Mouse (Mus musculus): ENCODE data around the gene Cfap58. TPM values are rescaled to one million over a fixed set of nuclear protein-coding genes. Genes with fewer than 3 reads are reported as not detected.

The Cfap58 gene
- polyA plus RNA-seq, 1 experiment, result 0.05 TPM

GRCm38 (mm10) chr19:48022763-48023162, 85.3 kb downstream of the Cfap58 start:
- DNase-seq, result no peak
- Histone ChIP-seq H3K4me3 (ENCODE audit: insufficient read depth, low read depth, low read length) (no peak overlapping the region), H3K27me3 (replicated peaks; ENCODE audit: control insufficient read depth, insufficient read depth, low read length) (no peaks in the 10 kb centered on the region), H3K27ac (ENCODE audit: insufficient read depth, low read depth, low read length) (no peak overlapping the region), H3K36me3 (ENCODE audit: control insufficient read depth, insufficient read depth, low read length) (no peaks in the 10 kb centered on the region), H3K4me1 (ENCODE audit: control insufficient read depth, insufficient read depth, low read length) (no peaks in the 10 kb centered on the region)
- 93% methylated on average over 5 of the region's 5 CpGs for WGBS
- TF ChIP-seq POLR2A (IDR thresholded peaks at IDR 0.05; ENCODE audit: low read depth, low read length), result no peak
- no peak for TF ChIP-seq CTCF (conservative IDR thresholded peaks at IDR 0.05; ENCODE audit: insufficient read depth, insufficient read length, low read depth, low read length)

- TF ChIP-seq POLR2A (IDR thresholded peaks at IDR 0.05; ENCODE audit: low read depth, low read length), result no peak
- TF ChIP-seq CTCF (conservative IDR thresholded peaks at IDR 0.05; ENCODE audit: insufficient read depth, insufficient read length, low read depth, low read length), result no peak
- DNase-seq, result no peak
Observed at GRCm38 (mm10) chr19:48023726-48024125, 86.3 kb downstream of the Cfap58 start.

GRCm38 (mm10) chr19:48025366-48025765, 87.9 kb downstream of the Cfap58 start:
- H3K4me1 ChIP-seq (ENCODE audit: control insufficient read depth, insufficient read depth, low read length), result no peaks in the 10 kb centered on the region
- H3K27ac ChIP-seq (ENCODE audit: insufficient read depth, low read depth, low read length), result no peak overlapping the region
- no peaks in the 10 kb centered on the region for H3K36me3 ChIP-seq (ENCODE audit: control insufficient read depth, insufficient read depth, low read length)
- H3K27me3 ChIP-seq (replicated peaks; ENCODE audit: control insufficient read depth, insufficient read depth, low read length), result no peaks in the 10 kb centered on the region
- no peak overlapping the region for H3K4me3 ChIP-seq (ENCODE audit: insufficient read depth, low read depth, low read length)
- no peak for DNase-seq
- whole genome bisulfite sequencing, result 85% methylated on average over 8 of the region's 8 CpGs
- TF ChIP-seq POLR2A (IDR thresholded peaks at IDR 0.05; ENCODE audit: low read depth, low read length) (no peak), CTCF (conservative IDR thresholded peaks at IDR 0.05; ENCODE audit: insufficient read depth, insufficient read length, low read depth, low read length) (no peak)

More at GRCm38 (mm10) chr19:48023726-48024125, 86.3 kb downstream of the Cfap58 start:
- H3K4me1 ChIP-seq (ENCODE audit: control insufficient read depth, insufficient read depth, low read length), result no peaks in the 10 kb centered on the region
- no peak overlapping the region for H3K4me3 ChIP-seq (ENCODE audit: insufficient read depth, low read depth, low read length)
- 74% methylated on average over 10 of the region's 10 CpGs for WGBS
- H3K36me3 ChIP-seq (ENCODE audit: control insufficient read depth, insufficient read depth, low read length), result no peaks in the 10 kb centered on the region
- no peak overlapping the region for H3K27ac ChIP-seq (ENCODE audit: insufficient read depth, low read depth, low read length)
- no peaks in the 10 kb centered on the region for H3K27me3 ChIP-seq (replicated peaks; ENCODE audit: control insufficient read depth, insufficient read depth, low read length)

GRCm38 (mm10) chr19:48026882-48027281, 89.4 kb downstream of the Cfap58 start:
- no peak for TF ChIP-seq POLR2A (IDR thresholded peaks at IDR 0.05; ENCODE audit: low read depth, low read length)
- no peak for TF ChIP-seq CTCF (conservative IDR thresholded peaks at IDR 0.05; ENCODE audit: insufficient read depth, insufficient read length, low read depth, low read length)
- H3K27ac ChIP-seq (ENCODE audit: insufficient read depth, low read depth, low read length), result no peak overlapping the region
- H3K4me1 ChIP-seq (ENCODE audit: control insufficient read depth, insufficient read depth, low read length), result no peaks in the 10 kb centered on the region
- H3K4me3 ChIP-seq (ENCODE audit: insufficient read depth, low read depth, low read length), result no peak overlapping the region
- H3K27me3 ChIP-seq (replicated peaks; ENCODE audit: control insufficient read depth, insufficient read depth, low read length), result no peaks in the 10 kb centered on the region
- H3K36me3 ChIP-seq (ENCODE audit: control insufficient read depth, insufficient read depth, low read length), result no peaks in the 10 kb centered on the region
- 55% methylated on average over 2 of the region's 2 CpGs for WGBS
- no peak for DNase-seq

GRCm38 (mm10) chr19:48039554-48039953, 102.1 kb downstream of the Cfap58 start:
- Histone ChIP-seq H3K36me3 (ENCODE audit: control insufficient read depth, insufficient read depth, low read length) (no peaks in the 10 kb centered on the region), H3K4me1 (ENCODE audit: control insufficient read depth, insufficient read depth, low read length) (no peaks in the 10 kb centered on the region), H3K27ac (ENCODE audit: insufficient read depth, low read depth, low read length) (no peak overlapping the region), H3K27me3 (replicated peaks; ENCODE audit: control insufficient read depth, insufficient read depth, low read length) (no peaks in the 10 kb centered on the region), H3K4me3 (ENCODE audit: insufficient read depth, low read depth, low read length) (no peak overlapping the region)
- TF ChIP-seq POLR2A (IDR thresholded peaks at IDR 0.05; ENCODE audit: low read depth, low read length), result no peak
- TF ChIP-seq CTCF (conservative IDR thresholded peaks at IDR 0.05; ENCODE audit: insufficient read depth, insufficient read length, low read depth, low read length), result no peak
- 92% methylated on average over 8 of the region's 8 CpGs for WGBS
- DNase-seq, result no peak

- DNase-seq, result no peak
- 77% methylated on average over 7 of the region's 7 CpGs for WGBS
- no peaks in the 10 kb centered on the region for H3K36me3 ChIP-seq (ENCODE audit: control insufficient read depth, insufficient read depth, low read length)
- no peak overlapping the region for H3K27ac ChIP-seq (ENCODE audit: insufficient read depth, low read depth, low read length)
- no peaks in the 10 kb centered on the region for H3K4me1 ChIP-seq (ENCODE audit: control insufficient read depth, insufficient read depth, low read length)
- no peak for TF ChIP-seq CTCF (conservative IDR thresholded peaks at IDR 0.05; ENCODE audit: insufficient read depth, insufficient read length, low read depth, low read length)
- no peak for TF ChIP-seq POLR2A (IDR thresholded peaks at IDR 0.05; ENCODE audit: low read depth, low read length)
- no peak overlapping the region for H3K4me3 ChIP-seq (ENCODE audit: insufficient read depth, low read depth, low read length)
- no peaks in the 10 kb centered on the region for H3K27me3 ChIP-seq (replicated peaks; ENCODE audit: control insufficient read depth, insufficient read depth, low read length)
Observed at GRCm38 (mm10) chr19:48047315-48047714, 109.8 kb downstream of the Cfap58 start.

GRCm38 (mm10) chr19:48049361-48049760, 111.9 kb downstream of the Cfap58 start:
- Histone ChIP-seq H3K27me3 (replicated peaks; ENCODE audit: control insufficient read depth, insufficient read depth, low read length) (no peaks in the 10 kb centered on the region), H3K27ac (ENCODE audit: insufficient read depth, low read depth, low read length) (no peak overlapping the region), H3K4me3 (ENCODE audit: insufficient read depth, low read depth, low read length) (no peak overlapping the region), H3K36me3 (ENCODE audit: control insufficient read depth, insufficient read depth, low read length) (no peaks in the 10 kb centered on the region), H3K4me1 (ENCODE audit: control insufficient read depth, insufficient read depth, low read length) (no peaks in the 10 kb centered on the region)
- peak; percentile 4 for DNase-seq
- 43% methylated on average over 3 of the region's 3 CpGs for WGBS
- TF ChIP-seq CTCF (conservative IDR thresholded peaks at IDR 0.05; ENCODE audit: insufficient read depth, insufficient read length, low read depth, low read length) (no peak), POLR2A (IDR thresholded peaks at IDR 0.05; ENCODE audit: low read depth, low read length) (no peak)
